Mouse (Mus musculus) megakaryocyte, embryonic 14.5 days (primary cell): ENCODE measurements around the gene Taf3.

Experiments used
- FLI1 ChIP-seq: IDR thresholded peaks from 2 replicates; pipeline ENCODE4 v1.6.1; 2012; ENCODE audit warnings: low read length, inconsistent platforms, mixed read lengths
- GATA1 ChIP-seq: IDR thresholded peaks from 3 replicates; pipeline ENCODE4 v1.6.1; 2012; ENCODE audit warnings: mixed read lengths, low read length, inconsistent platforms, borderline replicate concordance

DNA sequence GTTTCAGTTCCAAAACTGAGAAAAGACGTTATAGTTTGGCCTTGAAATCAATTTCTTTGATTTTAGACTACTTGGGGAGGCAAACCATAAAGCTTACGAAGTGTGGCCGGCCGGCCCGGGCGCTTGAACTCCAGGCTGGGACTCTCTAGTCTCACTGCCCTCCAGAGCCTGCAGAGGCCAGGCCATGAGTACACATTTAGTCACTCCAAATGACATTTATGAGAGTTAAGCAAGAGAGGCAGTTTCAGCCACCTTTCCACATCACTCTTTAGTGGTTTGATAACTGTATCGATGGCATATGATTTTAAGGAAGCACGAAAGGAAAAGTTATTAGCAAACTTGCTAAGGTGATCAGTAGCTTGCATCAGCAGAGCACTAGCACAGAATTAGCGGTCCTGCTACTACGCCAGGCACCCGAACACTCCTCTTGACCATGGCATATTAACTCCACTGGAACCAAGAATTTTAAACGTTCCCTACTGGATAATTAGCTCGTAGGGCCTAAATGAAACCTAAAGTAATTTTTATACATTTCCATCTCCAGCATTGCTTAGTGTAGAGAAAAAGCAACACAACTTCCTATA is 38.6 kb downstream of the Taf3 start:
- TF ChIP-seq FLI1 (no peak), GATA1 (no peak)
